Mouse (Mus musculus) left cerebral cortex, postnatal 25 days (tissue): ENCODE measurements around the gene Lsamp. TPM values are rescaled to one million over a fixed set of nuclear protein-coding genes. Genes with fewer than 3 reads are reported as not detected.

Source experiments
- DNase-seq, 2 experiments: peaks; one replicate each; pipeline ENCODE4 v3.0.0; 2022; ENCODE audit warnings: low spot score in 2 of 2, mixed read lengths in 1 of 2
- intact Hi-C: fragments of 180-260 bp; cut with DNase I; formaldehyde crosslinking; loops from one replicate; pipeline ENCODE4 v1.15.1; 2025
- total RNA-seq, 2 experiments: library from RNA; stranded (reverse); gene quantifications; 2 replicates each; pipeline ENCODE4 v1.2.3; 2021

Lsamp gene
- total RNA-seq, 2 experiments from 2014 or later, result 232 to 262 TPM

DNA sequence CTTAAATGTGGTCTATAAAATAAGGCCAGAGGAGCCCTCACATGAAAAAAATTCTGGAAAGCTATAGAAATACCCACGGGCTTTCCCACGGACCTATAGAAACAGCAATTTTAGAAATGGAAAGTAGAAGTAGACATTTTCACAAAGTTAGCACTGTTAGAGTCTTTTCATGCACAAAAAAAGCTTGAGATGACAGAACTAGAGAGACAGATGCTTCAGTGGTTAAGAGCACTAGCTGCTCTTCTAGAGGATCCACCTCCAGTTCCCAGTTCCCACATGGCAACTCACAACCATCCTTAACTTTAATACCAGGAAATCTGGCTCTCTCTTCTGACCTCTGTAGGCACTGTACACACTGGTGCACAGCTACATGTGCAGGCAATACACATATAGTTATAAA is 2049.3 kb downstream of the Lsamp start:
- peak in 1 of 2 experiments; percentile 67 for DNase-seq

DNA sequence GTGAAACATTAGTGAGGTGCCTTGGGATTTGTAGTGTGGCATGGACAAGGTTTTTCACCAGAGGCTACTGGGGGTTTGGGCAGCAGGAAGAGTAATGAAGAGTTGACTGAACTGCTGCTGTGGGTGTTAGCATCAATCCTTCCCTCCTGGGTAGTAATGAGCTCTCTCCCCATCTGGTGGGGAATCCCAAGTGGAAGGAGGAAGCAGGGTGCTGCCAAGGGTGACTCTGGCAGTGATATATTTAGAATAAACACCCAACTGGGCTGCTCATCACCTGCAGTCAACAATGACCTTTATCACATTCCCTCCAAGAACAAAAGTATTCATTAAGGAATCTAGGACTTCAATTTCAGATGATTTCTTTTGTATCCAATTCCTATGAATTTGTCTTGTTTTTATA is 2064.0 kb downstream of the Lsamp start:
- DNase-seq, result no peak
- intact Hi-C loops, result no loop called here

More for the DNA sequence above, 2049.3 kb downstream of the Lsamp start:
- intact Hi-C loops, result loop anchor here (2.0 kb wide), 1 partner anchor 29 kb away; no protein-coding TSS in a partner anchor

DNA sequence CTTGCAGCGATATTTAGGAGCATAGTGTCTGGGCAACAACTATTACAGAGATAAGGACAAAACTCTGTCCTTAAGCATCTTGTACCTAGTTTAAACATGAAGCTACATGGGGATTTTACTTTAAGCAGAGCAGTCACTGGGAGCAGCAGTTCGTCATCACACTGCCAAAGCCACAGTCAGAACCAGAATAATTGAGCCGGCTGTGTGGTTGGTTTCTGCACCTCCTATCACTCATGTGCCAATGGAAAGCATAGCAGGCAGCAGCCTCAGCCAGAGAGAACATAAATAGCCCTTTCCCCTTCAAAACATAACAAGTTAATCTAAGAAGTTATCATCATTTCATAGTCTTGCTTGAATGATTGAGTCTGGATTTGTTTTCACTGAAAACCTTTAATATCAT is 2075.8 kb downstream of the Lsamp start:
- intact Hi-C loops, result no loop called here
- peak in 1 of 2 experiments; percentile 44 for DNase-seq

DNA sequence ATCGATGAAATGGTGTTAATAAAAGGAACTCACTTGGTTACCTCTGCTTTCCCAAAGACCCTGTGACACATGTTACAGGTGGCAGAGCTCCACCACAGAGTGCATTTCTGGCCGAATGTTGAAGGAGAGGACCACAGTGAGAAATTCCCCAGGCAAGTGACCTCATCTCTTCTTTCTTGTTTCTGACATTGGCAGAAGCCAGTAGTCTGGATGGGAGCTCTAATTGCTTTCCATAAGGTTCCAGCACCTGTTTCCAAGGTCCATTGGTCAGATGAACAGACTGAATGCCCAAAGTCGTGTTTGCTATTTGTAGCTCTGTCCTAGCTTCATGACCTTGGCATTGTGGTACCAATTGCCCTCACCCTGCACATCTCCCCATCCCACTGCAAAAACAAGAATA is 2090.2 kb downstream of the Lsamp start:
- no peak for DNase-seq
- intact Hi-C loops, result no loop called here

DNA sequence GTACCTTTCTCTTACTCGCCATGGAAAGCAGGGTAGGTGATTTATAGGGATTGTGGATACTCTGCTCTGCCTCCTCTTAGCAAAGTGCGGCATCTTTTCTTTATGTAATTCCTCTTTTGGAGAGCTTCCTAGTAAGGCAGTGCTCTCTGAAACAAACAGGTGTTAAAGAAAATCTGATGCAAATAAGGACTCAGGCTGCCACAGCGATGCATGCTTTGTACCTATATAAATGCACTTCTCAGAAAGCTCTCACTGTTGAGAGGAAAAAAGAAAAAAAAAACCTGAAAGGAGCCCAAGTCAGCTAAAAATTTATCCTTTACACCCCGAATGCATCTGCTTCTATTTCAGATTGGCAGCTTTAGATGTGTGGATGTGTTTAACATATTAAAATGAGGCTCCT is 2095.4 kb downstream of the Lsamp start:
- intact Hi-C loops, result loop anchor here (1.0 kb wide), 1 partner anchor 75 kb away; no protein-coding TSS in a partner anchor
- peak; percentile 32 to 91 for DNase-seq

DNA sequence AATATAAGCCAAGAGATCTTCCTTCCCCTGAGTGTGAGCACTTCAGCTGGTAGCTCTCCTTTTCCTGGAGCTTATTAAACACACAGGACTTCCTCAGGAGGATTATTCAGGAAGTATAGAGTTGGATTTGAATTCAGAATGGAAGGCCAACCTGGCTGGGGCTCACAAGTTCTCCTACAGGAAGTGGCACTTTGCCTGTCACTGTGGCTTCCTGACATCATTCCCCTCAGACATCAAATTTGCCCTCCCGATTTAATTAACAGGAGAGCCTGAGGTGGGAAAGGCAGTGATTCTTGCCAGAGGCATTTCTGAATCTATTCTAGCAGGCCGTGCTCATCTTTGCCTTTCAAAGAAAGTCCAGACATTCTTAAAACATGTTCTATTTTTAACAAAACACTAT is 2097.4 kb downstream of the Lsamp start:
- no peak for DNase-seq
- intact Hi-C loops, result no loop called here

DNA sequence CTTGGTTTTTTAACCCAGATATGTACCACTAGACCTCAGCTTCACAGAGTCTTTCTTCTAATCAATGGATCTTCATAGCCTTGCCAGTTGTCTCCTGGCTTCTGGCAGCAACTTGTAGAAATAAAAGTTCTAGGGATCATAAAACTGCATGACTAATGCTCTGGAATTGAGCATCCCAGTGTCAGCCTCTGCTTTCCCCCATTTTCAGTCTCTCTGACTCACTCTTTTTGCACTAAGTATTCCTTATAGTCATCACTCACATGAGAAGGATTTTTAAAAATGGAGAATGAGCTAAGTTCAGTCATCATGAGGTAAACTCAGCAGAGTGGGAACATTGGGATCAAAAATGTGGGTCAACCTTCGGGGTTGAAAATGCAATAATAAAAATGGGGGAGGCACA is 2113.3 kb downstream of the Lsamp start:
- intact Hi-C loops, result no loop called here
- DNase-seq, result peak in 1 of 2 experiments; percentile 48

DNA sequence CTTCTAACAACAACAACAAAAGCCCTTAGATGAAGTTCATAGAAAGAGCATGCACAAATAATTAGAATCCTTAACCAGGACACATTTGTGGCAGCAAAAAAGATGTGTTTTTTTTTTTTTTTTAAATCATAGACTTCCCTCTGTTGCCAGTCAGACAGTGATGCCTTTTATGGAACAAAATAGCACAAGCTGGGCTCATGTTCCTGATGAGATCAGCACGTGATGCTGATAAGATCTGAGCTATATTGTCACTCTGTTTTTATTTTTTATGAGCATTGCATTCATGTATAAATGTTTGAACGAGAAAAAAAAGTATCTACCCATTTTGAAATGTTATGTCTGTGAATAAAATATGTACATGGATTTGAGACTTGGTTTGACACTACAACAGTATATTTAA is 2118.0 kb downstream of the Lsamp start:
- no peak for DNase-seq
- intact Hi-C loops, result no loop called here

DNA sequence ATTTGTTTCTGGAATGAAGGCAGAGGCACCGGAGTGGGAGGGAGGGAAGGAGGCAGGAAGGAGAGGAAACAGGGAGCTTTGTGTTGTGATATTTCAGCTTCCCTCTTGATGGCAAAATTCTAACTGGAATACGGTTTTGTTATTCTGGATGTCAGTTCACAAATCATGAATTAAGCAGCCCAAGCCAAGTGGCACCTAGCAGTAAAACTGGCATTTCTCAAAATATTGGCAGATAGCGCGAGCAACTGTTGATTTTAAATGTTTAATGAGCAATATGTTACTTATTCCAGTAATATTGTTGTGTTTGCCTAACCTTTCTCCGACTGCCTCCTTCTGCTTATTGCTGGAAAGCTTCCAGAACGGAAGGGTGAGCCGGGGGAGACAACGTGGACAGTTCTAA is 2118.5 kb downstream of the Lsamp start:
- DNase-seq, result peak in 1 of 2 experiments; percentile 25
- intact Hi-C loops, result no loop called here

DNA sequence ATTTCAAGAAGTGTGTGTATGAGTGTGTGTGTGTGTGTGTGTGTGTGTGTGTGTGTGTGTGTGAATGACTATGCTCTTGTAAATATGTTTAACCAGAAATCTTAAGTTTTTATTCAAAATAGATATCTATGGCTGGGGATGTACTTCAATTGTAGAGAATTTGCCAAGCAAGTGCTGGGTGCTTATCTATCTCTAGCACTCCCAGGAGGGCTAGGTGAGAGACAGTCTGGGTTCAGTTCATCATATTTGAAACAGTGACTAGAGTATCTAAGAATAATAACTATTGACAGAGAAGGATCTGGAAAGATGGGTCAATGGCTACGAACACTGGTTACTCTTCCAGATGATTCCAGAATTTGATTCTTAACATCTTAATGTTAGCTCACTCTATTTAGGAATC is 2128.1 kb downstream of the Lsamp start:
- DNase-seq, result no peak
- intact Hi-C loops, result no loop called here

DNA sequence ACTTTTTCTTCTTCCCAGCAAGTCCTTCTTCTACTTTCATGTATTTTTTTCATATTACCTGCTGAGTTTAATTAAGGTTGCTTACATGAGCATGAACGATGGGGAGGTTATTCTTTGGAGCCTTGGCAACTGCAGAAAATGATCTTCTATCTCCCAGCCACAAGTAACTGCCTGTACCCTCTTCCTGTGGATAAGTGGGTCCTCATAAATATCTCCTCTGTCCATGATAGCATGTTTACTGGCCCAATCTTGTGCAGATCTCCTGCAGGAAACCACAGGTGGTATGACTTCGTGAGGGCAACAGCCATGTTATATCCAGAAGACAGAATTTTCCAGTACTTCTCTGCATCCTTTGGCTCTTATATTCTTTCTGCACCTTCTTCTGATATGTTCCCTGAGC is 2129.1 kb downstream of the Lsamp start:
- intact Hi-C loops, result no loop called here
- DNase-seq, result no peak

DNA sequence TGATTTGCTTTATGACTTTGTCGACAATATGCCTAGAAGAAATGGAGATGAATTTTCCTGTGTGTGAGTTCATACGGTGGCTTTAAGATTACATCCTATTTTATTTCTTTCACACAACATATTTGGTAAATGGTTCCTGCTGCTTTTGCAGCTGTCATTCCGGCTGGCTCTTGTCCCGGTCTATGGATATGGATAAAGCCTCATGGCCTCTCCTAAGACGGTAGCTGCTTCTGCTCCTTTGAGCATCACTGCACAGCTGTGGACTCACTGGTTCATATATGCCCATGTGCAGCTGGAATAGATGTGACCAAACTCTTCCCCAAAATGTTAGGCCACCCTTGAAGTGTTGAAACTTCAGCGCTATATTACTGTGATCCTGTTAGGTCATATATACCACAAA is 2137.6 kb downstream of the Lsamp start:
- DNase-seq, result no peak
- intact Hi-C loops, result no loop called here

DNA sequence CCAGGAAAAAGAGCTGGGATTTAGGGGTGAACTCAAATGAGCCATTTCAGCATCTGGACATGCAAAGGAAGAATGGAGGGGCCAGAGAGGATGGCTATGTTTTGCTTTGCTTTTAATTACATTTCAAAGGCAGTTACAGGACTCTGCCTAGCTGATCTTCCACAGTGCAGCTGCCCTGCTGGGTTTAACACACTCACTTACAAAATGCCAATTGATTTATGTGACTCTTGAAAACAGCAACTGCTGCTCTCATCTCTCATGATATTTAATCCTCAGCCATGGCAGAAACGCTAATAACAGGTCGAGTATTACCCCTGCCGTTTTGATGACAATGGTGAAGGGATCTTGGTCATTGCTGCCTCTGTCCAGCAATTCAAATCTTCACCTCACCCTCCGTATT is 2139.7 kb downstream of the Lsamp start:
- no peak for DNase-seq
- intact Hi-C loops, result no loop called here

DNA sequence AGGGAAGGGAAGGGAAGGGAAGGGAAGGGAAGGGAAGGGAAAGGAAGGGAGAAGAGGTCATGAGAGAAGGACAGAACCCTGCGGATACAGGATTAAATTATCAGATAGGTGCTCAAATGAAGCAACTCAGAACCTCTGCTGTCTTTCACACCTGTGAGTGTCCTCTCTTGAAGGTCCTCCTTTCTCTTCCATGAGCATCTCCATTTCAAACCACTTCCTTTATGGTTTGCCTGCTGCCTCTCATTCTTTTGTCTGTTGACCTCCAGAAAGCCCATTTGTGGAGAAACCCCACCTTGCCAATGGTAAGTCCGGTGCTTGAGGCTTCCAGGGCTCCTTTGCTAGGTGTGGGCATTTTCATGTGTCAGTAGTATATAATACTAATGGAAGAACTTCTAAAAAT is 2141.9 kb downstream of the Lsamp start:
- intact Hi-C loops, result no loop called here
- DNase-seq, result no peak

DNA sequence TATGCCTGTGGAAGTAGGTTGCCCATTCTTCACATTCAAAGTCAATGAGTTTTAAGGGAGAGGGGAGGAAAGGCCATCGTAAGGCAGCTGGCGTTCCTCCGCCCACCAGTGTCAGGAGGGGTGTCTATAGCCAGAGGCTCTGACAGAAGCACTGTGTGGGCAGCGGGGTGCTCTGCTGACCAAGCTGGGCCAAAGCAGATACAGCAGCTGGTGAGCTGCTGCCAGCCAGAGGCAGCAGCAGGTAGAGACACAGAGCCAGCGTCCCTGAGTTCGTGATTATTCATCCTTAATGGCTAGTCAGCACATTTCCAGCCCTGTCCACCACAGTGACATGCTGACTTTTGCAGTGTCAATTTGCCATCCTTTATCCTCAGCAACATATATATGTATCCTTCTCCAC is 2163.0 kb downstream of the Lsamp start:
- intact Hi-C loops, result no loop called here
- DNase-seq, result no peak

DNA sequence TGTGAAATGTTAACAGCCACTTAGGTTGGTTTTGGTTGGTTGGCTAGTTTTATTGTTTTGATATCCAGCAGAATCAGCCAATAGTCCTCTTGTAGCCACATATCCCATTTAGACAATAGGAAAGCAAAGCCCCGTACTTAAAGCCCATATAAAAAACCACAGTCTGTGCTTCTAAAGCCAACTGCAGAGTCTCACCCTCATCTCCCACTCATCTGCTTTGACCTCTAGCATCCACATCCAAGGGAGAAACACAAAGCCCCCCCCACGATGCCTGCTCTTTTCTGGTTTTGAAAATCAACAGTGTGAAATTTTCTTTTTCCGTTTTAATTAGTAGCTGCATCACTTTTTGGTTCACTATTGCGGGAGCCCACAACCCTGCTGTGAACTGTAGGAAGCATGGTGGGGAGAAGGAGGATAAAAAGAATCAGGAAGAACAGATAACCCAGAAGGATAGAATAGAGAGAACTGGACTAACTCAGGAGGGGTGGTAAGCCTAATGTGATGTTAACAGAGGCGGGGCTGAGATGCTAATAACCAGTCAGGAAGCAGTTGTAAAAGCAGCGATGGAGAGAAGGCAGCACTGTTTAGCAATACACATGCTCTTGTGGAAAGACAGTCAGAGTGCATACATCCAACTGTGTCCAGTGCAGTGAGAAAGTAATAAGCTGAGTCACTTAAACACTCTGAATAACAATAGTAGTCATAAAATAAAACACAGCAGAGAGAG is 2165.2 kb downstream of the Lsamp start:
- intact Hi-C loops, result no loop called here

DNA sequence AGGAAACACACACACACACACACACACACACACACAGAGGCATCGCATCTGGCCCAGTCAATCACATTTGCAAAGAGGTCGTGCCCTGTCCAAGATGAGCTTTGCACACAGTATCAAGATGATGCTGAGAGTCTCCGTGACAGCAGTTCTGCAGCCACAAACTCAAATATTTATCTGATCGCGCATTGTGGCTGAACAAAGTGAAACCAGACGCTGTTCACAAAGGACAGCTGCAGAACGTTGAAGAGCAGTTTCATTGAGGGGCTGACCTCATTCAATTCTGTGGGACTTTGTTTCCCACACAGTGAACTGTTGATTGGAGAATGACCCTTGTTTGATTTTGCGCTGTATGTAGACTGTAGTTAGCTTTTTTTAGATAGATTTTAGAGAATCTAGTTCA is 2168.5 kb downstream of the Lsamp start:
- intact Hi-C loops, result no loop called here
- no peak for DNase-seq

More for the DNA sequence above, 2165.2 kb downstream of the Lsamp start:
- no peak for DNase-seq

DNA sequence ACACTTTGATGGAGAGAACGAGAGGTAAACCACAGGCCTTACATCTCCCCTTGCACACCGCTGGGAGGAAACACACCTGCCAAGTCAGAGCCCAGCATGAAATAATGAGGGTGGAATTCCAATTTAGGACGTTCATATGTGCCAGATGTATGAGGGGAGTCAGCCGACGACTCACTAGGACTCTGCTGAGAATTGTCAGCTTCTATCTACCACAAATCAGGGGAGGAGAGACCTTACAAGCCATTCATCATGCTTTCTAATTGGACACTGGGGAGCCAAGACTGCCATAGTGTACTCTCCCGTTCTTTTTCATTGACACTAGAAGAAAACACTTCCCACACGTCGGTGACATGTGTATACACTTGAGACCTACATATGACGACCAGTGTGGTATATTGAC is 2173.7 kb downstream of the Lsamp start:
- intact Hi-C loops, result no loop called here
- no peak for DNase-seq

DNA sequence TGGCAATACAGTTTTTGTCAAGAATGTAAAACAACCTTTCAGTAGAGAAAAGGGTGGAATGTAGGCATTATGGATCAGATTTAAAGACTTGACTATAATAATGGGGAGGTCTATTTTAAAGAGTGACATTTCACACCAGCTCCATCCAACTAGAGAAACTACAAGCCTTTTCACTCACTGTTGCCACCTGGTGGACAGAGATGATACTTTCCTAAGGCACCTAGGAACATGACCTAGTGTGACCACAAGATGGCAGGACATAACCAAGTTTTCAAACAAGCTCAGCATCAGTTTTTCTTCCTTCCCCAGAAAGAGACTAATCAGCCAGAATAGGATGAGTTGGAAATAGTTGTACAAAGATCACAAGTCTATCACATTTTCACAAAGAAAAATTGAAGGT is 2180.8 kb downstream of the Lsamp start:
- peak; percentile 88 to 94 for DNase-seq
- intact Hi-C loops, result loop anchor here (5.0 kb wide), 1 partner anchor 903 kb away; no protein-coding TSS in a partner anchor

DNA sequence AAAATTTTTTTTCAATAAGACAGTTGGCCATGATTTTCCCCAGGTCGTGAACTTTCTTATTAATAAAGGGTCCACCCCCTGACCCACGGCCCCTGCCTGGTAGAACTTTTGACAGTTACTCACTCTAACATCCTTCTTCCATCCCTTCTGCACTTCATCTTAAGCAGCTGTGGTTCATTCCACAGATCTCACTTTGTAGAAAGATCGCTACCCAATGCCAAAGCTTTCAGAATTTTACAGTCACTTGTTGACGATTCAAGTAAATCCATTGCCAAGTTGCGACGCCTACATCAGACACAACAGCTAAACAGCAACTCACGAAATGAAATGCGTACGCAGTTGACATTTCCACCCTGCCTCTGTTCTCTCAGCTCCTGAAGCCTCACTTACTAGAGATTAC is 2184.1 kb downstream of the Lsamp start:
- intact Hi-C loops, result no loop called here

DNA sequence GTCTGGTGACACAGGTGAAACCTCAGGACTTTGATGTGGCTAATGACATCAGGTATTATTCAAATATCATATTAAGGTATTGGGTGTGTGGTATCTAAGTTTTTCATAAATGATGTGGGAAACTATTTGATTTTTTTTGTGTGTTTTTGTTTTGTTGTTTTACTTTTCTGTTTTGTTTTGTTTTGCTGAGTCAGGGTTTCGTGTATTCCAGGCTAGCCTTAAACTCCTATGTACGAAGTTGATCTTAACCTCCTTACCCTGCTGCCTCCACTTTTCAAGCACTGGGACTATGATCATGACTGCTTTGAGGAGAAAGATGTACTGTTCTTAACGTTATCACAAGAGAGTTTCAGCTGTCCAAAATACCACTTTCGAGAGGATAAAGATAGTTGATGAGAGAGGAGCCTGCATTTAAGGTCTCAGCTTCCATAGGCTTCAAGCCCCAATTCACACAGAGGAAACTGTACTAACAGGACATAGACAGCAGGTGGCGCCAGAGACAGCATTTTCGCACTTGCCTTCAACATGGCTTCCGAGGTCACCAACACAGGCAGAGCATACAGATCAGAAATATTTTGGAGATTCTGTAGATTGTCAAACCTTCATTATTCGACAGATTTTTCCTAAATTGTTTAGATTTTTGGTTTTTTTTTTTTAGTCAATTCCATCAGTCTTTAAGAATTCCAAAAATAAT is 2185.4 kb downstream of the Lsamp start:
- intact Hi-C loops, result loop anchor here (5.0 to 10.0 kb wide), 2 partner anchors 743 to 1425 kb away; no protein-coding TSS in a partner anchor

More for the DNA sequence above, 2184.1 kb downstream of the Lsamp start:
- no peak for DNase-seq

More for the DNA sequence above, 2185.4 kb downstream of the Lsamp start:
- peak; percentile 65 to 82 for DNase-seq
